Mouse (Mus musculus) bone marrow, adult 2 months (tissue): ENCODE data around the gene S100a1.

ENCODE experiments used
- CTCF ChIP-seq: fragments of 200-500 bp; IDR thresholded peaks from 2 replicates; pipeline ENCODE4 v1.5.1; 2011; ENCODE audit warnings: low read length, control low read depth; ENCODE audit not compliant: control insufficient read depth, insufficient read depth
- POLR2A ChIP-seq: fragments of 200-500 bp; IDR thresholded peaks from 2 replicates; pipeline ENCODE4 v1.6.1; 2011; ENCODE audit warnings: low read depth, mild to moderate bottlenecking, control low read depth, low read length, borderline replicate concordance; ENCODE audit not compliant: control insufficient read depth

DNA sequence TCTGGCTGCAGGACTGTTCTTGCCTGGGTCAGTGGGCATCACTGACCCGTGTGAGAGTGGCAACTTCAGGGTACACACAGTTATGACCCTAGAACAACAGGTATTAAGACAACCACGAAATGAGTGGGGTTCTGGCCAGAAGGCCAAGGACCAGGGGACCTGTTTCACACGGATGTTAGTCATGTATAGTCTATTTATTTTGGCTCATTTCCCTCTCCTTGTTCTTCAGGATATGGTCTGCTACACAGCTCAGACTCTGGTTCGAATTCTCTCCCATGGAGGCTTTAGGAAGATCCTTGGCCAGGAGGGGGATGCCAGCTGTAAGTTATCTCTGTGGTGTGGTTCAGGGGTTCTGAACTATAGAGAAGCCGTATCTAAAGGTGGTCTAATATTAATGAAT lies 27.2 kb downstream of the S100a1 start:
- TF ChIP-seq CTCF (no peak), POLR2A (no peak)
